12 mouse cellular contexts compared by ENCODE assay signal in the genomic region with DNA sequence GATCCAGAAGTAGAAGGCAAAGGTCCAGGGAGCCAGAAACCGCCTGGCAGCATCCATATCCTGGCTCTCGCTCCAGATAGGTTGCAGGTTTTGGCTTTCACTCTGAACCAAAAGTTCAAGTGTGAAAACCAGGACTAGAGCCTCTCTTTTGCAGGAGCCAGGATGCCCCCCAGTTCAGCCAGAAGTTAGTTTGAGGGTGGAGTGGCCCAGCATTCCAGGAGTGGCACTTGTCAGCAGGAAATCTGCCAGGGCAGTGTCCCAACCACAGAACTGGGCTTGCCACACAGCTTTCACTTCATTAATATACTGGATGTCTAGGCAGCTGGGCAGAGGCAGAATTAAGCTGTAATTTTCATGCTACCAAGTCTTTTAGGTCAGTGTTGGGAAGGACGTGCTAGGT.
DNase-seq lines count a peak whose midpoint lies in the region; ATAC-seq and TF ChIP-seq lines count a peak whose summit lies in the region.
"Had no signal": no experiment of that assay in that cellular context is flagged by ENCODE, and none has a peak within 500 bp of the region (broad histone marks: within the 10 kb centered on the region; RNA-seq: fewer than 3 reads in every experiment).

No protein-coding gene starts in this region.

- TF ChIP-seq EP300 in heart, adult 2 months (IDR thresholded peaks at IDR 0.05; ENCODE audit: insufficient read depth, low read depth, low read length): 0 out of 2 replicates have a peak, but pooled peaks have one; percentile 10

- peaks cover 8% of the 10 kb centered on the region for H3K4me1 ChIP-seq in heart, adult 2 months (ENCODE audit: control insufficient read depth, insufficient read depth, low read length)
- H3K4me1 ChIP-seq in lung, adult 2 months (ENCODE audit: control insufficient read depth, insufficient read depth, low read length): peaks cover 16% of the 10 kb centered on the region
- no peaks in the 10 kb centered on the region for H3K4me1 ChIP-seq in midbrain, embryonic 13.5 days (replicated peaks)
- H3K4me1 ChIP-seq: embryonic facial prominence, embryonic 15.5 days had no signal

- H3K4me3 ChIP-seq in heart, adult 2 months: no peak overlapping the region
- H3K4me3 ChIP-seq in lung, adult 2 months (replicated peaks; ENCODE audit: extremely low read depth, low read depth, low read length): peak overlapping the region; percentile 32
- H3K4me3 ChIP-seq in midbrain, embryonic 13.5 days (replicated peaks): no peak overlapping the region
- H3K4me3 ChIP-seq: embryonic facial prominence, embryonic 15.5 days; intestine, embryonic 15.5 days; limb, embryonic 15.5 days had no signal

- intact Hi-C loops in heart, adult 2 months (cut with DNase I): no loop called here

- H3K4me2 ChIP-seq in midbrain, embryonic 13.5 days (replicated peaks): no peak overlapping the region
- H3K4me2 ChIP-seq: embryonic facial prominence, embryonic 15.5 days; intestine, embryonic 15.5 days; limb, embryonic 15.5 days had no signal

- no peaks in the 10 kb centered on the region for H3K27me3 ChIP-seq in heart, adult 2 months (ENCODE audit: control insufficient read depth, insufficient read depth, low read length)
- no peaks in the 10 kb centered on the region for H3K27me3 ChIP-seq in midbrain, embryonic 13.5 days
- H3K27me3 ChIP-seq: embryonic facial prominence, embryonic 15.5 days; intestine, embryonic 15.5 days; limb, embryonic 15.5 days had no signal

- no peak for ATAC-seq in midbrain, embryonic 13.5 days
- ATAC-seq: intestine, embryonic 15.5 days had no signal

- no peaks in the 10 kb centered on the region for H3K9me3 ChIP-seq in midbrain, embryonic 13.5 days
- H3K9me3 ChIP-seq: embryonic facial prominence, embryonic 15.5 days; intestine, embryonic 15.5 days; limb, embryonic 15.5 days had no signal

- no peaks in the 10 kb centered on the region for H3K36me3 ChIP-seq in heart, adult 2 months (ENCODE audit: control insufficient read depth, insufficient read depth, low read length)
- no peaks in the 10 kb centered on the region for H3K36me3 ChIP-seq in midbrain, embryonic 13.5 days
- H3K36me3 ChIP-seq: embryonic facial prominence, embryonic 15.5 days; intestine, embryonic 15.5 days; limb, embryonic 15.5 days had no signal

- no peaks in the 10 kb centered on the region for H3K79me2 ChIP-seq in heart, adult 2 months (replicated peaks; ENCODE audit: control insufficient read depth, insufficient read depth, low read length)

- H3K27ac ChIP-seq in heart, adult 2 months: peak overlapping the region; percentile 26
- no peak overlapping the region for H3K27ac ChIP-seq in midbrain, embryonic 13.5 days
- H3K27ac ChIP-seq: embryonic facial prominence, embryonic 15.5 days; intestine, embryonic 15.5 days; limb, embryonic 15.5 days had no signal

- WGBS in heart, adult 2 months: 58% methylated on average over 3 of the region's 3 CpGs
- 48% methylated on average over 3 of the region's 3 CpGs for WGBS in lung, adult 2 months
- 92% methylated on average over 3 of the region's 3 CpGs for WGBS in midbrain, embryonic 13.5 days

- TF ChIP-seq POLR2A in heart, adult 2 months (IDR thresholded peaks at IDR 0.05; ENCODE audit: insufficient read depth, low read depth, low read length): no peak
- TF ChIP-seq POLR2A in lung, adult 2 months (IDR thresholded peaks at IDR 0.05; ENCODE audit: borderline replicate concordance, extremely low read depth, low read depth, low read length): 0 out of 2 replicates have a peak, but pooled peaks have one; percentile 15

- TF ChIP-seq CTCF in heart, adult 2 months (IDR thresholded peaks at IDR 0.05): no peak
- no peak for TF ChIP-seq CTCF in lung, adult 2 months (IDR thresholded peaks at IDR 0.05; ENCODE audit: insufficient read depth, low read length)

- H3K9ac ChIP-seq in heart, adult 2 months (ENCODE audit: low read depth, low read length): no peak overlapping the region
- no peak overlapping the region for H3K9ac ChIP-seq in midbrain, embryonic 13.5 days (replicated peaks)
- H3K9ac ChIP-seq: embryonic facial prominence, embryonic 15.5 days; intestine, embryonic 15.5 days; limb, embryonic 15.5 days had no signal

- peak; percentile 56 to 74 for DNase-seq in heart, adult 2 months
- no peak for DNase-seq in heart, postnatal 4 days
- DNase-seq in Muller cell, postnatal 12 days (ENCODE audit: inconsistent ontology term): peak; percentile 80
- DNase-seq in gastrocnemius, postnatal 10 days: peak; percentile 64
- peak; percentile 83 for DNase-seq in lung, adult 2 months
- no peak for DNase-seq in spleen, postnatal 10 days (ENCODE audit: low spot score in 2 of 2)
- DNase-seq in embryo, embryonic 9.5 days (ENCODE audit: extremely low spot score): no peak
- DNase-seq: cerebellum, adult 11-12 months had no signal

Comparison
In these comparisons a context has a peak if more than half of its experiments do, and no peak if none do; other contexts are left out.
1. DNase-seq: peak in heart, adult 2 months (2 of 2), Muller cell, postnatal 12 days (single experiment), gastrocnemius, postnatal 10 days (single experiment) and lung, adult 2 months (single experiment); none in heart, postnatal 4 days (single experiment), spleen, postnatal 10 days (0 of 2) and embryo, embryonic 9.5 days (single experiment).